Mouse (Mus musculus) ES-E14 (cell line): ENCODE results near the gene Baiap3.

Experiments used
- HCFC1 ChIP-seq: IDR thresholded peaks from 2 replicates; pipeline ENCODE4 v1.6.1; 2012; ENCODE audit warnings: low read length, inconsistent platforms, borderline replicate concordance; ENCODE audit not compliant: insufficient read depth
- MAFK ChIP-seq: IDR thresholded peaks from 2 replicates; pipeline ENCODE4 v1.6.1; 2014; ENCODE audit warnings: mild to moderate bottlenecking, low read depth, low read length, inconsistent platforms; ENCODE audit not compliant: insufficient read depth

DNA sequence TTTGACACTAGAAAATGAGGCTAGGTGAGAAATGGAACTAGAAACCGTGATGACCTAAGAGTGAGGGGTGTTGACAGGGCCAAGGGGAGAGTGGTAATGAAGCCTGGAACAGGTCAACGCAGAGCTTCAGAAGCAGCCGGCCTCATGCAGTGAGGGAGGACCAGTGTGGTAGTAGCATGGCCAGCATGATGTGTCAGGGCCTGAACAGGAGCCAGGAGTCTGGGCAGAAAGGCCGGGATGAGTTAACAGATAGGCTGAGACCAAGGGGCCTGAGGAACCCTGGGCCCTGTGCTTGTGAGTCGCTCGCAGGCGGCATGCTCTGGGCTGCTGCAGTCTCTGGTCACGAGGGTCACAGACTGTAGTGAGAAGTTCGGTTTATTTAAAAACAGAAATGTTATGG, 37.2 kb downstream of the Baiap3 start:
- TF ChIP-seq HCFC1 (no peak), MAFK (no peak)
